Mouse (Mus musculus) layer of hippocampus, postnatal 25 days (tissue): ENCODE data around the gene Thbs4. TPM values are rescaled to one million over a fixed set of nuclear protein-coding genes. Genes with fewer than 3 reads are reported as not detected.

Source experiments
- DNase-seq, 2 experiments: peaks; one replicate each; pipeline ENCODE4 v3.0.0; 2022; ENCODE audit warnings: mixed read lengths in 2 of 2, low spot score in 1 of 2; ENCODE audit errors: extremely low spot score in 1 of 2
- total RNA-seq, 2 experiments: library from RNA; stranded (reverse); gene quantifications; 2 replicates each; pipeline ENCODE4 v1.2.3; 2021

The Thbs4 gene
- total RNA-seq, 2 experiments from 2014 or later, result 21.0 to 22.9 TPM

- DNase-seq, result no peak
Measured at GRCm38 (mm10) chr13:92722389-92722788, 72.2 kb downstream of the Thbs4 start.

- DNase-seq, result no peak
Measured at GRCm38 (mm10) chr13:92721006-92721405, 73.6 kb downstream of the Thbs4 start.

GRCm38 (mm10) chr13:92717851-92718665 is 76.6 kb downstream of the Thbs4 start:
- no peak for DNase-seq

GRCm38 (mm10) chr13:92712619-92713018 is 82.0 kb downstream of the Thbs4 start:
- no peak for DNase-seq

- no peak for DNase-seq
Measured at GRCm38 (mm10) chr13:92711821-92712220, 82.8 kb downstream of the Thbs4 start.

GRCm38 (mm10) chr13:92710361-92710760 is 84.3 kb downstream of the Thbs4 start:
- DNase-seq, result no peak

GRCm38 (mm10) chr13:92709535-92709934 is 85.1 kb downstream of the Thbs4 start:
- no peak for DNase-seq

- no peak for DNase-seq
Measured at GRCm38 (mm10) chr13:92708466-92708865, 86.2 kb downstream of the Thbs4 start.

GRCm38 (mm10) chr13:92707941-92708340 is 86.7 kb downstream of the Thbs4 start:
- DNase-seq, result no peak

- DNase-seq, result no peak
Measured at GRCm38 (mm10) chr13:92706342-92707061, 88.1 kb downstream of the Thbs4 start.

GRCm38 (mm10) chr13:92705016-92705535 is 89.5 kb downstream of the Thbs4 start:
- DNase-seq, result no peak

GRCm38 (mm10) chr13:92704189-92704588 is 90.4 kb downstream of the Thbs4 start:
- DNase-seq, result no peak

GRCm38 (mm10) chr13:92703241-92704027 is 91.2 kb downstream of the Thbs4 start:
- DNase-seq, result peak in 1 of 2 experiments; percentile 49

GRCm38 (mm10) chr13:92702035-92702434 is 92.6 kb downstream of the Thbs4 start:
- no peak for DNase-seq

Other genes with a start within 250 kb of the Thbs4 start
- gene Spz1, start 218.6 kb downstream of the Thbs4 start, total RNA-seq, result not detected
- gene Serinc5, start 183.7 kb downstream of the Thbs4 start, total RNA-seq, result 10 to 100 TPM; 71.1 to 78.5 TPM
- gene Mtx3, start 49.9 kb upstream of the Thbs4 start, total RNA-seq, result 10 to 100 TPM; 31.6 to 33.7 TPM